Mouse (Mus musculus): Measurements from ENCODE around the gene Txndc11.

- no peak for TF ChIP-seq POLR2A (IDR thresholded peaks at IDR 0.05; ENCODE audit: control insufficient read depth, low read depth, low read length)
- TF ChIP-seq CTCF (IDR thresholded peaks at IDR 0.05; ENCODE audit: control insufficient read depth, insufficient read depth, insufficient replicate concordance, low read depth, low read length), result no peak
Measured at GRCm38 (mm10) chr16:11047130-11047529, 87.3 kb downstream of the Txndc11 start.
